16 mouse cellular contexts compared by ENCODE assay signal in the genomic region with DNA sequence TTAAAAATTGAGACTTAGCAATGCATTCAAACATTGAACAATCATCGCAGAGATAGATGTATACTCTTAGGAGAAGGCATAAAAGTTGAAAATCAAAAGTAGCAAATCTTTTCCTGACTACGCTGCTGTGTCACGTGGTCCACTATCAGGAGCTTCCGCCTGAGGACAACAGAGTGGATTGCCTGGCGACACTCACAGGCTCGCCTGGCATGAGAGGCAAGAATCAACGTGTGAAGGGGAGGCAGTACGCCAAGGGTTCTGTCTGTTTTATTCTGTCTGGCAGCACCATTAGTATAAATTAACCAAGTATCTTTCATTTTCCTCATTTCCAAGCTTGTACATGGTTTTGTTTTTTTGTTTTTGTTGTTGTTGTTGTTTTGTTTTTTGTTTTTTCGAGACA.
DNase-seq lines count a peak whose midpoint lies in the region; ATAC-seq and TF ChIP-seq lines count a peak whose summit lies in the region.
"Had no signal": no experiment of that assay in that cellular context is flagged by ENCODE, and none has a peak within 500 bp of the region (broad histone marks: within the 10 kb centered on the region; RNA-seq: fewer than 3 reads in every experiment).

No protein-coding gene starts in this region.

- no peak overlapping the region for H3K4me3 ChIP-seq in forebrain, postnatal 0 days (ENCODE audit: low read depth, low read length)
- H3K4me3 ChIP-seq in forebrain, embryonic 15.5 days, result no peak overlapping the region
- no peak overlapping the region for H3K4me3 ChIP-seq in MEL (ENCODE audit: control insufficient read depth in 1 of 2, insufficient read depth in 1 of 2, low read depth in 2 of 2, low read length in 2 of 2)
- H3K4me3 ChIP-seq: limb, embryonic 15.5 days; midbrain, embryonic 15.5 days; stomach, embryonic 15.5 days had no signal

- no peak for DNase-seq in forebrain, postnatal 0 days
- no peak for DNase-seq in MEL (ENCODE audit: low read depth, low spot score)
- DNase-seq in heart, adult 8-10 months (ENCODE audit: low spot score), result peak; percentile 18
- DNase-seq in heart, postnatal 10 days, result peak; percentile 60 to 65
- DNase-seq in thymus, adult 18-20 months, result no peak
- DNase-seq in layer of hippocampus, adult 9-10 months (ENCODE audit: low spot score), result no peak
- DNase-seq: adrenal gland, postnatal 25 days; cerebellum, adult 9-10 months; gastrocnemius, postnatal 10 days; kidney, adult 18-20 months; kidney, postnatal 14 days; liver, postnatal 0 days had no signal

- TF ChIP-seq EP300 in MEL (IDR thresholded peaks at IDR 0.05; ENCODE audit: low read depth in 1 of 2, low read length in 2 of 2), result no peak

- no peaks in the 10 kb centered on the region for H3K36me3 ChIP-seq in forebrain, postnatal 0 days (ENCODE audit: insufficient read depth)
- H3K36me3 ChIP-seq in forebrain, embryonic 15.5 days, result no peaks in the 10 kb centered on the region
- H3K36me3 ChIP-seq in MEL (ENCODE audit: control insufficient read depth in 1 of 2, insufficient read depth in 2 of 2, low read length in 2 of 2), result no peaks in the 10 kb centered on the region
- H3K36me3 ChIP-seq: limb, embryonic 15.5 days; midbrain, embryonic 15.5 days; stomach, embryonic 15.5 days had no signal

- no peaks in the 10 kb centered on the region for H3K27me3 ChIP-seq in forebrain, postnatal 0 days (ENCODE audit: insufficient read depth, low read length)
- H3K27me3 ChIP-seq in forebrain, embryonic 15.5 days, result no peaks in the 10 kb centered on the region
- peaks cover 2 to 5% of the 10 kb centered on the region in 2 experiments; a peak in 3 of 4 replicates for H3K27me3 ChIP-seq in MEL (ENCODE audit: control insufficient read depth in 1 of 2, insufficient read depth in 2 of 2, low read length in 2 of 2)
- H3K27me3 ChIP-seq: limb, embryonic 15.5 days; midbrain, embryonic 15.5 days; stomach, embryonic 15.5 days had no signal

- no peaks in the 10 kb centered on the region for H3K9me3 ChIP-seq in forebrain, postnatal 0 days (ENCODE audit: low read length)
- H3K9me3 ChIP-seq in forebrain, embryonic 15.5 days, result no peaks in the 10 kb centered on the region
- H3K9me3 ChIP-seq in MEL (replicated peaks; ENCODE audit: insufficient read depth, low read length), result no peaks in the 10 kb centered on the region
- H3K9me3 ChIP-seq: limb, embryonic 15.5 days; midbrain, embryonic 15.5 days; stomach, embryonic 15.5 days had no signal

- no peak overlapping the region for H3K4me2 ChIP-seq in forebrain, postnatal 0 days (ENCODE audit: low read depth)
- no peak overlapping the region for H3K4me2 ChIP-seq in forebrain, embryonic 15.5 days (replicated peaks)
- H3K4me2 ChIP-seq: limb, embryonic 15.5 days; midbrain, embryonic 15.5 days; stomach, embryonic 15.5 days had no signal

- no peaks in the 10 kb centered on the region for H3K4me1 ChIP-seq in forebrain, postnatal 0 days (ENCODE audit: insufficient read depth)
- peaks cover 8% of the 10 kb centered on the region; the same call in 1 of the 2 replicates for H3K4me1 ChIP-seq in forebrain, embryonic 15.5 days
- H3K4me1 ChIP-seq in MEL (ENCODE audit: control insufficient read depth in 1 of 2, insufficient read depth in 2 of 2, low read length in 2 of 2), result no peaks in the 10 kb centered on the region
- H3K4me1 ChIP-seq: midbrain, embryonic 15.5 days; stomach, embryonic 15.5 days had no signal

- intact Hi-C loops in heart, postnatal 10 days (cut with DNase I), result no loop called here

- WGBS in forebrain, postnatal 0 days, result 65% methylated on average over 9 of the region's 9 CpGs
- 73% methylated on average over 9 of the region's 9 CpGs for WGBS in forebrain, embryonic 15.5 days

- TF ChIP-seq CTCF in forebrain, postnatal 0 days (IDR thresholded peaks at IDR 0.05; ENCODE audit: low read depth), result no peak
- no peak for TF ChIP-seq CTCF in MEL (IDR thresholded peaks at IDR 0.05 in 2 of 3, conservative IDR thresholded peaks at IDR 0.05 in 1 of 3; ENCODE audit: control insufficient read depth in 1 of 3, insufficient read depth in 1 of 3, low read depth in 2 of 3, low read length in 3 of 3, poor library complexity in 1 of 3, severe bottlenecking in 1 of 3)

- H3K27ac ChIP-seq in forebrain, postnatal 0 days (ENCODE audit: low read depth, low read length), result no peak overlapping the region
- H3K27ac ChIP-seq in forebrain, embryonic 15.5 days (replicated peaks), result no peak overlapping the region
- no peak overlapping the region for H3K27ac ChIP-seq in MEL (ENCODE audit: control insufficient read depth, low read depth, low read length)
- H3K27ac ChIP-seq: limb, embryonic 15.5 days; midbrain, embryonic 15.5 days; stomach, embryonic 15.5 days had no signal

- no peak for TF ChIP-seq RAD21 in MEL (IDR thresholded peaks at IDR 0.05; ENCODE audit: low read depth, low read length)

- no peak for TF ChIP-seq POLR2A in MEL (IDR thresholded peaks at IDR 0.05; ENCODE audit: control insufficient read depth in 1 of 2, insufficient read depth in 1 of 2, low read depth in 1 of 2, low read length in 2 of 2, poor library complexity in 1 of 2)

- no peak overlapping the region for H3K9ac ChIP-seq in forebrain, postnatal 0 days
- no peak overlapping the region for H3K9ac ChIP-seq in forebrain, embryonic 15.5 days (replicated peaks)
- H3K9ac ChIP-seq in MEL (ENCODE audit: control insufficient read depth, low read depth, low read length, poor library complexity, severe bottlenecking), result no peak overlapping the region
- H3K9ac ChIP-seq: limb, embryonic 15.5 days; liver, postnatal 0 days; midbrain, embryonic 15.5 days; stomach, embryonic 15.5 days had no signal

- peak; percentile 38; the same call in 1 of the 2 replicates for ATAC-seq in forebrain, postnatal 0 days
- no peak for ATAC-seq in forebrain, embryonic 15.5 days (replicated peaks)
- ATAC-seq: liver, postnatal 0 days; midbrain, embryonic 15.5 days had no signal

- H3K79me2 ChIP-seq in MEL (ENCODE audit: control insufficient read depth, insufficient read depth, low read length, poor library complexity), result no peaks in the 10 kb centered on the region

TF ChIP-seq in MEL, 35 proteins besides CTCF, POLR2A, EP300 and RAD21:
- TF ChIP-seq ZMIZ1 (IDR thresholded peaks at IDR 0.05; ENCODE audit: low read depth, low read length) (no peak), USF1 (IDR thresholded peaks at IDR 0.05; ENCODE audit: low read depth, low read length) (0 out of 2 replicates have a peak, but pooled peaks have one; percentile 32)
TF ChIP-seq in MEL: peak in this region for 1.

Comparison
In these comparisons a context has a peak if more than half of its experiments do, and no peak if none do; other contexts are left out.
1. DNase-seq: peak in heart, adult 8-10 months (single experiment) and heart, postnatal 10 days (2 of 2); none in forebrain, postnatal 0 days (single experiment), MEL (single experiment), thymus, adult 18-20 months (0 of 2) and layer of hippocampus, adult 9-10 months (single experiment).